Mouse (Mus musculus): ENCODE measurements around the gene Paqr7.

Paqr7 gene

GRCm38 (mm10) chr4:134496595-134497210 is at the start of gene Paqr7:
TSS of gene Paqr7 (plus strand) at chr4:134496697.
- DNase-seq: peak; percentile 88

- DNase-seq: no peak
Observed at GRCm38 (mm10) chr4:134447966-134448365, 48.5 kb upstream of the Paqr7 start.

DNA sequence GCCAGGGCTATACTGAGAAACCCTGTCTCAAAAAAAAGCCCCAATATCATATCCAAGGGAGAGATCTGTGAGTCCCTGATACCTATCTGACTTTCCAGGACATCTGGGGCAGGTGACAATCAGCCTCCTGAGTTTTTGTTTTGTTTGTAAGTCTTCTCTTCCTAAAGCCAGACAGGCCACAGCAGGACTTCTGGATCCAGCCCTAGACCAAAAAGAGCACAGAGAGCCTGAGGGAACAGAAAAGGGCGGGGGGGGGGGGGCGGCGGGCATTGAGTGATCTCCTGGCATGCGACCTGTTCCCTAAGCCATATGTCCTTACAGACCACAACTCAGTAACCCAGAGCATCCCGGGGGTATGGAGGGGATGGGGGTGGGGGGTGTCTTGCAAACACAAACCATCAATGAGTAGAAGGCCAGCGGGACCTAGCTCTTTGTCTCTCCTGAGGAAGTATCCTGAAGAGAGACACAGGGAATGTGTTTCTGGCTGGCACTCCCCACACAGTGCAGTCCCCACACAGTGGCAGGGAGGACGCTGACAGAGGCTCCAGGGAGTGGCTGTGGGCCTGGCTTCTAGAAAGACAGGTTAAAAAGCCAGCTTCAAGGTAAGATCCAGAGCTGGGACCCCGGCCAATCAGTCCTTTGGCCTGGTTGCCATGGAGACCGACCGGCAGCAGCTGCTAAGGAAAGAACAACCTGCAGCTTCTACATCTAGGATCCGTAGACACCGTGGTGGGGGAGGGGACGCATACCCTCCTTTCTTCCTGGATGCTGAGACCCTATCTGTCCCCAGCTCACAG is 46.7 kb upstream of the Paqr7 start:
- peak; percentile 19 for DNase-seq

- peak; percentile 60 for DNase-seq
Observed at GRCm38 (mm10) chr4:134450392-134451195, 45.9 kb upstream of the Paqr7 start.

DNA sequence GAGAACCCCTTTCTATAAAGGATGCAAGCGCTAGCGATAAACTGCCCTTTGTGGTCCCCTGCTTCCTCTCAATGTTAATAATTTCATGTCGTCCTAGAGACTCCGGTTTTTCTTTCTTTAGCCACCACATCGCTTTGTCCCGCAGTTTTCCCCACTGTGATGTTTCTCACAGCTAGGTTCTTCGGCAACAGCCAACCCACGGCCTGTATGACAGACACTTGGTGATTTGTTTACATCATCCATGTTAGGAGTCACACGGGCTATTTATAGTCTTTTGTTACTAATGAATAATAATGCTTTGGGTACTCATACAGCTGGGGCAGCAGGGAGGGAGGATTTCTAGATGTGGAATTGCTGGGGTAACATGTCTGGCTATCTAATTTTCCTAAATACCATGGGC is 45.0 kb upstream of the Paqr7 start:
- DNase-seq: no peak

GRCm38 (mm10) chr4:134453619-134454400 is 42.7 kb upstream of the Paqr7 start:
- DNase-seq: peak; percentile 52

DNA sequence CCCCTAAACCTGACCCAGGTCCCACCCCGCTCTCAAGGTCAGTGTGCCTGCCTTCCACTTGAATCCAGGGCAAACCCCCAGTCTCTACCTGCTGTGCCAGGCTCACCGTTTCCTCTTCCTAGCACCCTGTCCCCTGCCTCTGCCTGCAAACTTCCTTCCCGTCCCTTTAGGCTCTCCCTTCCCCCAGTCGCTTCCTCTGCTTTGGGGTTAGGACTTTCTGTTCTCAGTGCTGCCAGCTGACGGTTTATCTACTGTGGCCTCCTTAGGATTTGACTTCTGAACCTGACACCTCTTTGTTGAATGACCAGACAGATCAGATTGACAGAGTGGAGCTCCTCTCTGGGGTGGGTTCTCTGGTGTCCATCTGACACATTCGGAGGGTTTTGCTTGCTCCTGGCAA is 41.2 kb upstream of the Paqr7 start:
- DNase-seq: peak; percentile 67

GRCm38 (mm10) chr4:134457130-134457825 is 39.2 kb upstream of the Paqr7 start:
- DNase-seq: no peak

DNA sequence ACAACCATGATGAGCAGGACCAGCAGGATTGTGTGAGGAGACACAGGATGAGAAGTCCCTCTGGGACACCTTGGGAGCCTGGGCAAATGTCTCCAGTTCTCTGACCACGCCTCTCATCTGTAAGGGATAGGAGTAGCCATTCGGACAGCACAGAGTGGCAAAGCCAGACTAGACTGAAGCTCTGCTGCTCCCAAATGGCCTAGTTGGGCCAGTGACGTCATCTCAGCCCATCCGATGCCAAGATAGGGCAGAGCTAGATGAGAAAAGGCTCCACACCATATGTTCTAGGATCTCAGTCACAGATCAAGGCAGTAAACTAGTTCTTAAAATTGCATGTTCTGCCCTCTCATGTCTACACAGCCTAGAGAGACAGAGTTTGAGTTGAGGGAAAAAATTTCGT is 37.6 kb upstream of the Paqr7 start:
- DNase-seq: no peak

- no peak for DNase-seq
Observed at GRCm38 (mm10) chr4:134460277-134460676, 36.2 kb upstream of the Paqr7 start.

DNA sequence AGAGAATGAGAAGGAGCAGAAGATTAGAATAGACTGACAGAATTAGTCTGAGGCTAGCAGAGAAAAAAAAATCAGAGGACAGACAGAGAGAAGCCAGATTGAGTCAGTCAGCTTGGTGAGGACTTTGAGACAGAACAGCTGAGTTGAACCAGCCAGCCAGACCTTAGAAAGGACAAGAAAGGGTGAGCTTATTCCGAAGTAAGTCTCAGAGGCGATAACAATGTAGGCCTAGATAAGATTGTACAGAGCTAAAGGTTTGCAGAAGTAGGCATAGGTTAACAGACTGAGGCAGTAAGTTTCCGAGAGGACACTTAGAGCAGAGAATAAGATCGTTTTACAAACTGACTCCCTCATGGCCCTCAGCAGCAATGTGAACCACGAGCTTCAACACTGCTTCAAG is 35.2 kb upstream of the Paqr7 start:
- no peak for DNase-seq

- DNase-seq: no peak
Observed at GRCm38 (mm10) chr4:134465789-134466188, 30.7 kb upstream of the Paqr7 start.

DNA sequence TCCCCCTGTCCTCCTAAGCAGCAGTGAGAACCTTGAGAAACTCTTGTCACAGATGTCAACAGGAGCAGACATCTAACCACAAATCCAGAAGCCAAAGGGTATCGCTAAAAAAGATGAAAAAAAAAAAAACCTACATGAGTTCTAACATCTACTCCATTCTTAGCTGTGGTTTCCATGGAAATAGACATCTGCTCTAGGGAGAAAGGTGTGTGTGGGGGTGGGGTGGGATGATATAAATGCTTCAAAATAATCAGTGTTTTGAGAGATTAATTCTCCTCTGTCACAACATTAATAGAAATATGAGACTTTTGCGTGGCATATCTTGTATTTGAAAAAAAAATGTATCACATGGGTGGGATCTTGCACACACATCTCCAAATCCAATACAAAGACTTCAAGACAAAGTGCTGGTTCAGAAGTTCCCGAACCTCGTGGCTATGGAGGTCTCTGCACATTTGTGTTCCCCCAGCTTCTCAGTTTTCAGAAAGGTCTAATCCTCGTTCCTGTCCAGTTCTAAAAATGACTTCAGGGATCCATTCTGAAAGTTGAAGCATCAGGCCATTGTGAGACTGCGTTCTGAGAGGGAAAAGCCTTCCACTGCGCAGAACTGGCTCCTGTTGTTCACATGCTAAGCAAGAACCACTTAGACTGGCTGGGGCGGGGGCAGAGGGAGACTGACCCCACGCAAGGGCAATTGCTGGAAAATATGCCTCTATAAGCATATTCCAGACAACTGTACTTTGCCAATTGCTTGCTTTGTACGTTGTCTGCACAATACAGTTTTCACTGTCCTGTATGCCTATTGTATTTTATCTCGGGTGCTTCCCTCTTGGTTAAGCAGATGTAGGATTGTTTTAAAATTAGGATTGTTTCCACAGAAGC is 29.9 kb upstream of the Paqr7 start:
- no peak for DNase-seq

DNA sequence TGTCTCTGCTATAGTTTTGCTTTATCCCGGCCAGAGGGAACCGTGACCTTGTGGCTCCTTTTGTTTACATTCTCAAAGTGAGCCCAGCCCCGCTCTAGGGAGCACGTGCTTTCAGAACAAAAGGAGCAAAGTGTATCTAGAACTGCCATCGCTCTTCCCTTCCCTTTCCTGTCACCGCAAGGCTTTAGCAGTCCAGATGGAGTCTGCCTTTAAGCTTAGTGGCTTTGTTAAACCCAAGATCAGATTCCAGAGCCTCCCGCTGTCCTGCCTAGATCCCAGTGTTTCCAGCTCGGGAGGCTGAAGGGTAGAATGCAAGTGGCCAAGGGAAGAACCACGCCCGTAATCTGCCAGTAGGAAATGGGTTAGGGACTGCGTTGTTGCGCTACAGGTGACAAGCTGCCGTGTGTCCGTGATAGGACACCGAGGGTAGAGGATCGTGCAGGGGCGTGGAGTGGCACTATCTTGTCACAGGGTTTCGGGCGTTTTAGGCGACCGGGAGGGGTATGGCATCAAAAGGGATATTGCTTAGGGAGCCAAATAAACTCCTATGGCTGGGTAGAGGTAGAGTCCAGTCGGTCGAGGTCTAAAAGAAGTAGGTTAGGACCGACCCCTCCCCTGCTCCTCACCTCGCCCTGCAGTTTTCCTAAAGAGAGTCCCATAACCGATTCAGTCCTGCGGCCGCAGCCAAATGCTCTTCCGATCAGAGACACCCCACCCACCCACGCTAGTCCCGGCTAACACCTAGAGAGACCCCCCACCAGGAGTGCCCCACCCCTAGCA is 28.9 kb upstream of the Paqr7 start:
- DNase-seq: no peak

GRCm38 (mm10) chr4:134468215-134468575 is 28.3 kb upstream of the Paqr7 start, which contains the start of gene Stmn1:
TSS of gene Stmn1 (plus strand) at chr4:134468320.
- peak; percentile 93 for DNase-seq

- DNase-seq: peak; percentile 93
Observed at GRCm38 (mm10) chr4:134468578-134469266, 27.8 kb upstream of the Paqr7 start.

- DNase-seq: no peak
Observed at GRCm38 (mm10) chr4:134469341-134469796, 27.1 kb upstream of the Paqr7 start.

DNA sequence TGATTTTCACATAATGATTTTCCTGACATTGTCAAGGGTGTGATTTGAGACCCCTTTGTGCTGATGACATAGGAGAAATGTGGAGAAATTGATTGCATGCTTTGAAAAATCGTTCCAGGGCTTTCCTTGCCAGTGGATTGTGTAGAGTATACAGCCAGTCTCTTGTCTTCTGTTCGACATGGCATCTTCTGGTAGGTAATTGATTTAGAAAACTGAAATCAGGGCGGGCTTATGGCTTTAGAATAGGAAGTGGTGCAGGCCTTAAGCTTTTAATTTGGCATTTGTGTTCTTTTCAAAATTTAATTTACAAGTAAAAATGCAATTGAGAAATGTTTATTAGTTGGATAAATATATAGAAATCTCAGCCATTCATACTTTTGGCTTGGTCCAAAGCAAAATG is 26.5 kb upstream of the Paqr7 start:
- no peak for DNase-seq

GRCm38 (mm10) chr4:134471469-134471868 is 25.0 kb upstream of the Paqr7 start:
- no peak for DNase-seq

DNA sequence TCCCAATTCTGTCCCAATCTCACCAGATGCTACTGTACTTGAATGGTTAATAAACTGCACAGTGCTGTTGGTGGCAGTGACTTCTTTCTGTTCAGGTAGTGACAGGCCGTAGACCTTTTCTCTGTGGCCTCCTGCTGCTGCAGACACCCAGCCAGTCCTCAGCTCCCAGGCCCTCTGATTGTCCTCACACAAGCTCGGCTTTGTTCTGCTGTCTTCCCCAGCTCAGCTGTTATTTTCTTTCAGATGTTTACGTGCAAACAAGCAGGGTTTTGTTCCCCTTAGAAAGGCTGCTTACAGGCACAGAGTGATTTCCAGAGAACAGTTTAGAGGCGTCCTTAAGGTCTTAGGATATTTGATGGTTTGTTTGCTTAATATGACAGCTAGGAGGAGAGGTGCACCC is 22.7 kb upstream of the Paqr7 start:
- no peak for DNase-seq

All from kidney, adult 18-20 months (tissue).